Mouse (Mus musculus) urinary bladder, adult 18-20 months (tissue): ENCODE measurements around the gene Trim5.
"Not testable (repeated sequence)": the region's sequence is repeated elsewhere in the genome, so short reads cannot be mapped to it uniquely, and the experiment has no call there.

Source experiments
- DNase-seq, 2 experiments: peaks; one replicate each; pipeline ENCODE4 v3.0.0; 2022; ENCODE audit warnings: low spot score in 2 of 2, mixed read lengths in 2 of 2

Gene Trim5

GRCm38 (mm10) chr7:104287576-104288443 lies at the start of gene Trim5:
TSS of gene Trim5 (minus strand) at chr7:104288094.
- DNase-seq, result not testable (repeated sequence)

GRCm38 (mm10) chr7:104335547-104335946 lies 47.7 kb upstream of the Trim5 start:
- not testable (repeated sequence) for DNase-seq

GRCm38 (mm10) chr7:104329171-104329570 lies 41.3 kb upstream of the Trim5 start, which contains the start of gene Trim34b:
TSS of gene Trim34b (plus strand) at chr7:104329471.
- not testable (repeated sequence) for DNase-seq

- DNase-seq, result no peak
Measured at GRCm38 (mm10) chr7:104322028-104322427, 34.1 kb upstream of the Trim5 start.

GRCm38 (mm10) chr7:104315369-104316080 lies 27.6 kb upstream of the Trim5 start, which contains the start of gene Trim12a:
TSS of gene Trim12a (minus strand) at chr7:104315466.
- not testable (repeated sequence) for DNase-seq

GRCm38 (mm10) chr7:104314796-104315353 lies 27.0 kb upstream of the Trim5 start:
- no peak for DNase-seq

GRCm38 (mm10) chr7:104291638-104292400 lies 3.9 kb upstream of the Trim5 start:
- DNase-seq, result no peak

GRCm38 (mm10) chr7:104290641-104291040 lies 2.7 kb upstream of the Trim5 start:
- no peak for DNase-seq

GRCm38 (mm10) chr7:104279361-104279760 lies 8.5 kb downstream of the Trim5 start:
- not testable (repeated sequence) for DNase-seq

GRCm38 (mm10) chr7:104265335-104265734 lies 22.6 kb downstream of the Trim5 start:
- not testable (repeated sequence) for DNase-seq

GRCm38 (mm10) chr7:104260380-104260779 lies 27.5 kb downstream of the Trim5 start:
- not testable (repeated sequence) for DNase-seq

- peak; percentile 42 to 45 for DNase-seq
Measured at GRCm38 (mm10) chr7:104244287-104245181, 43.4 kb downstream of the Trim5 start, which contains the start of gene Trim34a. TSS of gene Trim34a (plus strand) at chr7:104244457.

GRCm38 (mm10) chr7:104243616-104244015 lies 44.3 kb downstream of the Trim5 start:
- DNase-seq, result no peak

- DNase-seq, result no peak
Measured at GRCm38 (mm10) chr7:104240857-104241256, 47.0 kb downstream of the Trim5 start.

- peak in 1 of 2 experiments; percentile 14 for DNase-seq
Measured at GRCm38 (mm10) chr7:104231203-104231602, 56.7 kb downstream of the Trim5 start.

- peak; percentile 30 to 68 for DNase-seq
Measured at GRCm38 (mm10) chr7:104218701-104219569, 69.0 kb downstream of the Trim5 start, which contains the start of gene Trim6. TSS of gene Trim6 (plus strand) at chr7:104218793.

- DNase-seq, result no peak
Measured at GRCm38 (mm10) chr7:104217881-104218280, 70.0 kb downstream of the Trim5 start.

- no peak for DNase-seq
Measured at GRCm38 (mm10) chr7:104216011-104216535, 71.8 kb downstream of the Trim5 start.
